Mouse (Mus musculus) left cerebral cortex, postnatal 4 days (tissue): ENCODE measurements around the gene Rps13. TPM values are rescaled to one million over a fixed set of nuclear protein-coding genes. Genes with fewer than 3 reads are reported as not detected.
"Not testable (repeated sequence)": the region's sequence is repeated elsewhere in the genome, so short reads cannot be mapped to it uniquely, and the experiment has no call there.

Experiments used
- DNase-seq: peaks from one replicate; pipeline ENCODE4 v3.0.0-alpha.2; 2022
- intact Hi-C: fragments of 180-260 bp; cut with DNase I; formaldehyde crosslinking; loops from one replicate; pipeline ENCODE4 v1.15.1; 2025
- total RNA-seq, 2 experiments: library from RNA; stranded (reverse); gene quantifications; 2 replicates each; pipeline ENCODE4 v1.2.3; 2021

The Rps13 gene
- total RNA-seq: 100 to 1,000 TPM; 355 to 388 TPM

DNA sequence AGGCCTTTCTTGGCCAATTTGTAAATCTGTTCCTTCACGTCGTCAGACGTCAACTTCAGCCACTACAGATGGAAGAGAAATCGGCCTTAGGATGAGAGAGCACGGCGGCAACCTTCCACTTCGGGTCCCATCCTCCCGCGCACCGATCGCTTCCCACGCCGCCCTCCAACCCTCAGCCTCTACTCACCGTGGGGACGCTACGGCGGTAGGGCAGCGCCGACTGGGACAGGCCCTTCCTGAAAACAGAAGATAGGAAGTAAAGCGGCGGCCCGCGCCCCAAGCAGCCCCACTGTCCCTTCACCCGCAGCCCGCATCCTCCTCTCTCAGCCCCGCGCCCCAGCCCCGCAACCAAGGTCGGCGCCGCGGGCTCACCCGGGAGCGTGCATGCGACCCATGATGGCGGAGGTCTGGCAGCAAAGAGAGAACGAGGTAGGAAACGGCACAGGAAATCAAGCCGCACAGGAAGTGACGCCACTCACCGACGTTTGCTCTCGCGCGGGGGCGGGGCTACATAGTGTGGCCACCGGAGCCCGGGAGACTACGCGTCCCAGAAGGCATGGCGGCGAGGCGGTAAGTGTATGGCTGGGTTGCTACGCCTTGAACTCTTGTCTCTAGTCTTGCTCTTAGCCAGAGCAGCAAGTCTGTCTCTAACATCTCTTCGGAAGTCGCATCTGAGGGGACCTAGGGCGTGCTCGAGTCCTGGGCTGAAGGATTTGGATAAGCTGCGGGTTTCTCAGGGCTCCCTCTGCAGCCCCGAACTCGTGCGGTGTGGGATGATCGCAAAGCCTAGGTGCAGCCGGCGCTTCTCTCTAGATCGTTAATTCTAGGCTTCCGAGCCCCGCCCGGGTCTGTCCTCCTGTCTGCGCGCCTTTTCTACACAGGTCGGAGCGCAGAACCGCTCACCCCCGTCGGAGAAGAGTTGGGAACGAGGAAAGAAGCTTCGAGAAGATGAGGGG, at the start of gene Rps13:
Gene Rps13, minus strand, starts transcription at position 483 of the 956 bp plus-strand sequence.
- intact Hi-C loops: loop anchor here (10.0 kb wide), 1 partner anchor 181 kb away; no protein-coding TSS in a partner anchor
- DNase-seq: peak; percentile 98

DNA sequence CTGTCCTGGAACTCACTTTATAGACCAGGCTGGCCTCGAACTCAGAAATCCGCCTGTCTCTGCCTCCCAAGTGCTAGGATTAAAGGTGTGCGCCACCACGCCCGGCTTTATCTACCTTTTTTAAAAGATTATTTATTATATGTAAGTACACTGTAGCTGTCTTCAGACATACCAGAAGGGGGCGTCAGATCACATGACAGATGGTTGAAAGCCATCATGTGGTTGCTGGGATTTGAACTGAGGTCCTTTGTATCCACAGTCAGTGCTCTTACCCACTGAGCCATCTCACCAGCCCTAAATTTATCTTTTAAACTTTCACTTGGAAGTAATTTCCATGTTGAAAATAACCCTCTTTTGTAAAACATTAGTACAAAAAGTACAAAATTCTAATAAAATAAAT, 45.2 kb upstream of the Rps13 start:
- intact Hi-C loops: not testable (repeated sequence)

GRCm38 (mm10) chr7:116374284-116374683, 40.3 kb upstream of the Rps13 start:
- intact Hi-C loops: no loop called here

More for the DNA sequence above, 45.2 kb upstream of the Rps13 start:
- DNase-seq: not testable (repeated sequence)

DNA sequence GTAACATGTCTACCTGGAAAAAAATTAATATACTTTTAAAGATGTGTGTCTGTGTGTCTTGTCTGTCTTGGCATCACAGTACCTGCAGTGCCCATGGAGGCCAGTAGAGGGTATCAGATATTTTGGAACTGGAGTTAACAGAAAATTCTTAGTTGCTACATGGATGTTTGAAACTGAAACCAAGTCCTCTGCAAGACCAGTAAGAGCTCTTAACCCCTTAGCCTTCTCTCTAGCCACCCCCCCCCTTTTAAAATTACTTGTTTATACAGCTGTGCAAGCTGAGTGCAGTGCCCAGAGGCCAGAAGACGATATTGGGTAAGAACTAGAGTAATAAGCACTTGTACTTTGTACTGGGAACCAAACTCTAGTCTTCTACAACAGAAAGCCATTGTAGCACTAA, 2.2 kb upstream of the Rps13 start:
- intact Hi-C loops: loop anchor here (10.0 kb wide), 1 partner anchor 179 kb away; no protein-coding TSS in a partner anchor
- DNase-seq: peak; percentile 48

More at GRCm38 (mm10) chr7:116374284-116374683, 40.3 kb upstream of the Rps13 start:
- DNase-seq: no peak

DNA sequence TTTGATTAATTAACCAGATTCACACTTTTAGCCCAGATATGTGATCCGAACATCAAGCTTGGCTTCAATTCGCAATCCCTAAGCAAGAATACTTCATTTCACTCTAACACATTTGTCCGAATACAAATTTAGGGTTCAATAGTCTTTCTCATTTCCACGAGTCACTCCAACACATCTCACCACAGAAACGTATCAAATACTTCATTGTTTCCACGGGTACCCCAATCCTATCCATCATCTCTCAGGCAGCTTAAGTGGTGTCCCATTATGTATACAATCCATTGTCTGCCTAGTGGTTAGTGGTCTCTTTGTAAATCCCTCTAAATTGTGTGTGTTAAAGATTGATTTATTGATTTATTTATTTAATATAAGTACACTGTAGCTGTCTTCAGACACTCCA, 1.1 kb upstream of the Rps13 start:
- intact Hi-C loops: loop anchor here (10.0 kb wide), 1 partner anchor 180 kb away; no protein-coding TSS in a partner anchor

GRCm38 (mm10) chr7:116334669-116335038, 659 bp upstream of the Rps13 start:
- intact Hi-C loops: loop anchor here (10.0 kb wide), 1 partner anchor 180 kb away; no protein-coding TSS in a partner anchor
- DNase-seq: no peak

More for the DNA sequence above, 1.1 kb upstream of the Rps13 start:
- no peak for DNase-seq

GRCm38 (mm10) chr7:116331246-116331645, 2.7 kb downstream of the Rps13 start:
- intact Hi-C loops: loop anchor here (10.0 kb wide), 1 partner anchor 184 kb away; no protein-coding TSS in a partner anchor
- DNase-seq: no peak

GRCm38 (mm10) chr7:116329858-116330257, 4.1 kb downstream of the Rps13 start:
- no peak for DNase-seq
- intact Hi-C loops: loop anchor here (10.0 kb wide), 1 partner anchor 185 kb away; no protein-coding TSS in a partner anchor

DNA sequence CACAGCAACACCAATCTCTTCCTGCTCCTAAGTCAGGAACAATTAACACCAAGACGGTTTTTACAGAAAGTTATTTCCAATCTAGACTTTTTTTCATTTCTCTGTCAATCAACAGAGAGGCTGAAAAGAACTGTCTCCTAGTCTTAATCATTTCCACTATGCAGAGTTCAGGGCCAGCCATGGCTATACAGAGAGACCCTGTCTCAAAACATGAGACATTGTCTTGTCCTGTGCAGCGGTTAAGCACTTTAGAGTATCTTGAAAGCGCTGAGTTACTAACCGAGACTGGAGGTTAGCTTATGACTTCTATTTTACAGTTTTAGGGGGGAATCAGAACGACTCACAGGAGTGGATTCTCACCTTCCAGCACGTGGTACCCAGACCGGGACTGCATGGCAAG, 5.2 kb downstream of the Rps13 start:
- DNase-seq: no peak
- intact Hi-C loops: no loop called here

DNA sequence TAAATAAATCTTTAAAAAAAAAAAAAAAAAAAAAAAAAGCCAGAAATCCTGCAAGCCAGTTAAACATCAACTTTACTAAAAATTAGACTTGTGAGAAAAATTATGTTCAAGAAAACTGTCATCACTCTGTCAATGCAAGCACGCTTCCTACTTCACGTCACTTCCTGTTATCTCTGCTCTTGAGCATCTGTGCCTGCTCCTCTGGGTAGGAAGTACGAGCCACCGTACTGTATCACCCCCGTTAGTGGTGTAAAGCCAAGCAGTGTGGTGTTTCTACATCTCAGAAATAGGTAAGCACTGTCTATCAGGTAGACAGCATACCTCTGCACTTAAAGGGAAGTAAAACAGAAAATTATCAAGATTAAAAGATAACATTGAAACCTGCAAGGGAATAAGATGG, 6.1 kb downstream of the Rps13 start:
- DNase-seq: no peak
- intact Hi-C loops: no loop called here

DNA sequence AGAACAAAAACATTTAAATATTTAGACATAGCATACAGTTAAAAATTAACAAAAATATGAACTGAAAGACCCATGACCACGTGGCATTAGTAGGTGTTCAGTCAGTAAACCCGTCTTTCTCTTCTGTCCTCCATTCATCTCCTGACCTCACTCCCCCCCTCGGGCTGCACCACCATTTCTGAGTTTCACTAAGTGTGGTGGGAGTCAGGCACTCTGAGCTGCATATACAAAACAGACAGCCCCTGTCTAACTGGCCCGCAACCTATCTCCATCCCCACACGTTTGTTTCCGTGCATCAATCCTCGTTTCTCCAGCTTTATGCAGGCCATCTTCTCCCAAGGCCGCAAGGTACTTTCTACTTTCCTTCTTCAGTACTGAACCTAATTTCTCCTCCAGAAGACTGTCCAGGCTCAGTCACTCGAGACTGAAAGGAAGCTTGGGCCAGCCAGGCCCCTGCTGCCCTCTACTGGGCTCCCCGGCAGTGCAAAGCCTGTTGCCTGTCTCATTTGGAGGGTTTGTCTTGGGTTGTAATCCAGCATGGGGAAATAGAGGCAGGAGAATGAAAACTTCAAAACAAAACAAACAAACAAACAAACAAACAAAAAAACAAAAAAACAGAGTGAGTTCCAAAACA, 10.5 kb downstream of the Rps13 start:
- intact Hi-C loops: loop anchor here (5.0 kb wide), 1 partner anchor 76 kb away; no protein-coding TSS in a partner anchor
- DNase-seq: peak; percentile 77

- no peak for DNase-seq
- intact Hi-C loops: loop anchor here (5.0 kb wide), 1 partner anchor 62 kb away; no protein-coding TSS in a partner anchor
Observed at GRCm38 (mm10) chr7:116309456-116309855, 24.5 kb downstream of the Rps13 start.

DNA sequence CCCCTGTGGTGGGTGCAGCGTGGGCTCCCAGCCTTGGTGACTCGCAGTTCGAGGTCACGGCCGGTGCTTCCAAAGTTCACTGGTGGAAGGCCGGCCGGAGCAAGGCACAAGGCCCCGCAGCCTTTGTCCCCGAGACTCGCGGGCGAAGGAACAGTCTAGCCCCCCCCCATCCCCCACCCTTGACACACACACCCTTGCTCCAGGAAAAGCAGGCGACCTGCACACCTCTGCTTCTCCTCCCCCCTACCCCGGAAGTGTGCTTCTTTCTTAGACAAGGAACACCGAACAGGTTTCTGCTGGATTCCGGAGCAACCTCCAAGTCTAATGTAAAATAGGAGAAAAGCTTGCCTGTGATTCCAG, 25.4 kb downstream of the Rps13 start:
- intact Hi-C loops: loop anchor here (5.0 kb wide), 1 partner anchor 61 kb away; no protein-coding TSS in a partner anchor
- peak; percentile 14 for DNase-seq

DNA sequence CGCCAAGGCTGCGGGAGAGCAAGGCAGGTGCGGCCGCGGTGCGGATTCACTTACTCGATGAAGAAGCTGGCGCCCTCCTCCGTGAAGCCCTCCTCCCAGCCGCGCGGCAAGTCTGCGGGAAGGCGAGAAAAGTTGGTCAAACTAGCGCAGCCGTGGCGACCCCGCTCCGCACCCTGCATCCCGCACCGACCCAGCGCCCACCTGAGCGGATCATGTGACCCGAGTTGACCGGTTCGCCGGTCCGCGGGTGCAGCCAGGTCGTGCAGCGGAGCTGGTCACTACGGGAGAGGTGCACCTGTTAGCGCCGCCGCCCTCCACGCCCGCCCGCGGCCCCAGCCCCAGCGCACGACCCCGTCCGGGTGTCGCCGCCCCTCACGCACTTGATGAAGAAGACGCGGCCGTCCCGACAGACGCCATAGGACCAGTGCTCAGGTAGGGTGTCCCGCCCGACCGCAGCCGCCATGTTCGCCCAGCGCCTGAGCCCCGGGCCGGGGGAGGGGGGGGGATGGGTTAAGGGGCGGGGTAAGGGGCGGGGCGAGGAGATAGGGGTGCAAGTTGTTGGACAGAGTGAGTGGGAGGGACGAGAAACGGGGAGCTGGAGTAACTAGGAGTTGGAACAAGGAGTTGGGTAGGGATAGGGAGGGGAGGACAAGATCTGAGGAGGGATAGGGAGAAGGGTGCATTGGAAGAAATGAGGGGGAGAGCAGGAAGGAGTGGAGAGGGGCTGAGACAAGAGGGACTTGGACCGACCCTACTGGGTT, 25.9 kb downstream of the Rps13 start, which contains the start of gene Plekha7:
Gene Plekha7, minus strand, starts transcription at position 506 of the 761 bp plus-strand sequence.
- intact Hi-C loops: loop anchor here (5.0 kb wide), 1 partner anchor 61 kb away; no protein-coding TSS in a partner anchor
- DNase-seq: peak; percentile 62

DNA sequence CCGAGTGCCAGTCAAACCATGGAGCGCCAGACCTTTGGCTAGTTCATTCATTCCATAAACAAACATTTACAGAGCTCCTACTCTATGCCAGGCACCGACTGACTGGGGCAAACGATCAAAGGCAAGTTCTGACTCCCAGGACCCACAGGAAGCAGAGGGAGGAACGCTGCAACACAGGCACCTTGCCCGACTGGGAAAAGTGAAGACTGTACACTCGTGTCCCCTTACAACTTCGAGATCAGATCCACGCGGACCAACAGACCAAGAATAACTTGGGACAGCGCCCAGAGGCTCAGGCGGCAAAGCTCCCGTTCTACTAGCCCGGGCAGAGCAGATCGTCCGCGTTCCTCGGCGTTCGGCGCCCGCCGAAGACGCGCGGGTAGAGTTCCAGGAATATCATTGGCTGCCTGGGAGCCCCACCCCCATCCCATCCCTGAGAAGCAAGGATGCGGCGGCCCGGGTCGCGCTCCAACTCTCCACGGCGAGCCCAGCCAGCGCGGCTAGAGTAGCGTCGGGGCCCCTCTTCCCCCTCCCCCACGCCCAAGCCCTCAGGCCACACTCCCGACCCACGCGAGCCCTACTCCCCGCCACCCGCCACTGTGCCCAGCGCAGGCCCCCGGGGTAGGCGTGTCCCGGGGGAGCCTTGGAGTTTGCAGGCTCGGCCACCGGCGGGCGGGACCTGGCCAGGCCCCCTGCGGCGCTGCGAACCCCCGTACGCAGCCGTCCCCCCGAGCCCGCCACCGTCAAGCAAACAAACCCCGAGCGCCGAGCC, 26.7 kb downstream of the Rps13 start:
- intact Hi-C loops: loop anchor here (5.0 kb wide), 1 partner anchor 60 kb away; no protein-coding TSS in a partner anchor
- DNase-seq: peak; percentile 85

DNA sequence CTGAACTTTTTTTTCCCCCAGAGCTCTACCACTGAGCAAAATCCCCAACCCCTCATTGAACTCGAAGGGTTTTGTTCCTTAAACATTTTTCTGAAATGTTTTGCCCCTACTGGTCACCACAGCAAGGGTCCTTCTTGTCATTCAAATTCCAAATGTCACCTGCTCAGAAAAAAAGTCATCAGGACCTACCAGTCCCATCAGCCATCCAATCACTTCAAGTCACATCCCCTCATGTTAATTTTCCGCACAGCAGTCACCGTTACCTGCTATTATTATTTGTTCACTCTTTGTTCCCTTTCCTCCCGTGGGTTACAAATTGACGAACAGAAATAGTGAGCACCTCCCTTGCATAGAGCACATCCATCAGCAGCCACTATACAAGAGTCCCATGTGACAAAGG, 27.4 kb downstream of the Rps13 start:
- no peak for DNase-seq
- intact Hi-C loops: loop anchor here (5.0 kb wide), 1 partner anchor 59 kb away; no protein-coding TSS in a partner anchor

DNA sequence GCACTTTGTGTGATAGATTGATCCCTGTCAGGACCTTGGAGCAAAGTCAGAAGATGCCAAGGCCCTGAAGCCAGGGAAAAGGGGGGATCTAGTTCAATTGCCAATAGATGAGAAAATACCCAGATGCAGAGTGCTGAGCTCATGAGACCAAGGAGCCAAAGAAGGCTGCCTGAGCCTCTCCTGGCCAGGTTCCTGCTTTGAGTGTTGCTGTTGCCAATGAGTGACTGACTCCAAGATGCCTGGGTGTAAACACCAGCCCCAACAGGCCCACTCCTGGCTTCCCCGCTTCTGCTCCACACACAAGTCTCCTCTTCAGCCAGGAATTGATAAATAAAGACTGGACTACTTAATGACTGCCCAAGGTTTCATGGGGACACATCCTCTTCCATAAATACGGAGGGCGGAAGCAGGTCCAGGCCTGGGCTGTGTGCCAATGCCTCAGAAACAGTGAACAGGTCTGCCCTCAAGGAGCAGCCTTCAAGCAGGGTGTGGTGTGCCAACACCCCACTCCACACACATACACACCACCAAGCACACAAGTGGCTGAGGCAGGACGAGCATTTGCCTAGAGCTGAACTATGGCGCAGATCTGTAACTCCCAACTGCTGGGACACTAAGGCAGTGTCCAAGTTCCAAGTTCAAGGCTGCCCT, 32.2 kb downstream of the Rps13 start:
- DNase-seq: peak; percentile 40
- intact Hi-C loops: no loop called here

DNA sequence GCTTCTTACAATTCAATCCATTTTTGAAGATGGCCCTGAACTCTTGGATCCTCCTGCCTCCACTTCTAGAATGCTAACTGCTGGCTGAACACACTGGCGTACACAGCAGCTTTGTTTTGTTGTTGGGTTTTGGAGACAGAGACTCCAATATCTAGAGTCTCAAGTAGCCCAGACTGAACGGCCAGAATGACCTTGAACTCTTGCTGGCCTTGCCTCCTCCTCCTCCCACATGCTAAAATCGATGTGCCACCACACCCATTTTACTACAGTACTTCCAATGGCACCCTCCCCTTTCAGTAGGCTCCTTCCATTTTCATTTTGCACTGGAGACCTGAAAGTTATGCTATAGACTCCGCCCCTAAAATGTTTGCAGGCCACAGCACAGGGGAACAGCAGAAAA, 32.9 kb downstream of the Rps13 start:
- intact Hi-C loops: no loop called here
- DNase-seq: no peak

GRCm38 (mm10) chr7:116298851-116299250, 35.1 kb downstream of the Rps13 start:
- no peak for DNase-seq
- intact Hi-C loops: no loop called here
